Mouse (Mus musculus) lung, embryonic 16.5 days (tissue): ENCODE data around the gene Ano9. TPM values are rescaled to one million over a fixed set of nuclear protein-coding genes. Genes with fewer than 3 reads are reported as not detected.

Source experiments
- polyA plus RNA-seq: library from polyadenylated mRNA; unstranded; fragments of >200 nt; fragmentation: Nextera tagmentation; extraction: Ambion mirVana; gene quantifications from 2 replicates; pipeline ENCODE4 v1.2.1, GENCODE M21; 2015

Ano9 gene
- polyA plus RNA-seq, 1 experiment from 2014 or later, result 6.7 TPM

Other genes with a start within 250 kb of the Ano9 start
- 211 and 213 TPM in 2 replicates for gene Psmd13, start 235.8 kb downstream of the Ano9 start, polyA plus RNA-seq
- 23.5 and 25.4 TPM in 2 replicates for gene Sirt3, start 235.5 kb downstream of the Ano9 start, polyA plus RNA-seq
- gene Cox8b, start 217.4 kb downstream of the Ano9 start, polyA plus RNA-seq, result 10.0 and 14.1 TPM in 2 replicates
- 0.16 and 0.88 TPM in 2 replicates for gene Nlrp6, start 196.9 kb downstream of the Ano9 start, polyA plus RNA-seq
- 20.5 and 23.4 TPM in 2 replicates for gene Pgghg, start 176.4 kb downstream of the Ano9 start, polyA plus RNA-seq
- gene Ifitm5, start 167.5 kb downstream of the Ano9 start, polyA plus RNA-seq, result 2.8 and 6.6 TPM in 2 replicates
- 0.67 TPM in 1 of 2 replicates, not detected in the other for gene Gm45717, start 161.9 kb downstream of the Ano9 start, polyA plus RNA-seq
- gene Ifitm2, start 161.8 kb downstream of the Ano9 start, polyA plus RNA-seq, result 949 and 984 TPM in 2 replicates
- gene Ifitm1, start 150.6 kb downstream of the Ano9 start, polyA plus RNA-seq, result 38.8 and 49.1 TPM in 2 replicates
- gene Ifitm3, start 107.0 kb downstream of the Ano9 start, polyA plus RNA-seq, result 262 and 316 TPM in 2 replicates
- 1.5 and 1.8 TPM in 2 replicates for gene Ifitm6, start 99.9 kb downstream of the Ano9 start, polyA plus RNA-seq
- not detected in 2 replicates for gene Gm17387, start 88.7 kb downstream of the Ano9 start, polyA plus RNA-seq
- gene B4galnt4, start 56.7 kb downstream of the Ano9 start, polyA plus RNA-seq, result 3.2 and 3.8 TPM in 2 replicates
- gene Pkp3, start 39.6 kb downstream of the Ano9 start, polyA plus RNA-seq, result 16.6 and 18.5 TPM in 2 replicates
- gene Sigirr, start 17.2 kb downstream of the Ano9 start, polyA plus RNA-seq, result 17.7 and 20.4 TPM in 2 replicates
- 60.3 and 65.2 TPM in 2 replicates for gene Ptdss2, start 4.6 kb upstream of the Ano9 start, polyA plus RNA-seq
- 153 and 165 TPM in 2 replicates for gene Rnh1, start 55.1 kb upstream of the Ano9 start, polyA plus RNA-seq
- 48.5 and 48.8 TPM in 2 replicates for gene Hras, start 76.2 kb upstream of the Ano9 start, polyA plus RNA-seq
- 8.6 and 8.9 TPM in 2 replicates for gene Lrrc56, start 76.4 kb upstream of the Ano9 start, polyA plus RNA-seq
- gene Lmntd2, start 96.3 kb upstream of the Ano9 start, polyA plus RNA-seq, result 1.3 and 1.4 TPM in 2 replicates
- 69.4 and 86.6 TPM in 2 replicates for gene Rassf7, start 98.1 kb upstream of the Ano9 start, polyA plus RNA-seq
- 72.3 and 77.2 TPM in 2 replicates for gene Phrf1, start 111.0 kb upstream of the Ano9 start, polyA plus RNA-seq
- 3.4 and 4.8 TPM in 2 replicates for gene Irf7, start 148.7 kb upstream of the Ano9 start, polyA plus RNA-seq
- gene Cdhr5, start 159.0 kb upstream of the Ano9 start, polyA plus RNA-seq, result 0.15 and 0.35 TPM in 2 replicates
- 2.0 and 2.6 TPM in 2 replicates for gene Sct, start 161.3 kb upstream of the Ano9 start, polyA plus RNA-seq
- gene Drd4, start 174.2 kb upstream of the Ano9 start, polyA plus RNA-seq, result 0.11 and 0.43 TPM in 2 replicates
- gene Deaf1, start 209.9 kb upstream of the Ano9 start, polyA plus RNA-seq, result 52.7 and 53.6 TPM in 2 replicates
- gene Tmem80, start 209.9 kb upstream of the Ano9 start, polyA plus RNA-seq, result 45.1 and 50.2 TPM in 2 replicates
- gene Eps8l2, start 221.1 kb upstream of the Ano9 start, polyA plus RNA-seq, result 37.4 and 42.6 TPM in 2 replicates